10 mouse cellular contexts compared by ENCODE assay signal in the genomic region with DNA sequence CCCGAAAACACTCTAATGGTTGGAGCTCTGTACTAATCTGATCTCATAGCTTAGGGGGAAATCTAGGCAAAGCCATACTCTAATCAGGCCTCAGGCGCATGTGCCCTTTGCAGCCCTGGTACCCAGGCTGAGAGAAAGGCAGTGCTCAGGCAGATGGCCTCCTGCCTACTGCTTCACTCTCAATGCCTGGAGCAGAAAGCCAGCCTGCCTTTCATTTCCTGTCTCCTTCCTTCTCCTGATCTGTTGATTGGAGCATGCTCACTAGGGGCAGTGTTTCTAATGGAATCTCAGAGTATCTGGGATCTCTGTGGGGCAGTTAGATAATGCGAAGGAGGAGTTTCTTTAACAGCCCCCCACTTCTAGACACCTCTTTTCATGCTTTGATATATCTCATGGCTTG. TPM values are rescaled to one million over a fixed set of nuclear protein-coding genes. Genes with fewer than 3 reads are reported as not detected.
DNase-seq lines count a peak whose midpoint lies in the region; ATAC-seq lines count a peak whose summit lies in the region.
"Had no signal": no experiment of that assay in that cellular context is flagged by ENCODE, and none has a peak within 500 bp of the region (broad histone marks: within the 10 kb centered on the region; RNA-seq: fewer than 3 reads in every experiment).

No protein-coding gene starts in this region.

- H3K9me3 ChIP-seq in heart, embryonic 12.5 days (replicated peaks), result no peaks in the 10 kb centered on the region
- no peaks in the 10 kb centered on the region for H3K9me3 ChIP-seq in megakaryocyte, embryonic 14.5 days

- peak overlapping the region; percentile 46 for H3K9ac ChIP-seq in heart, embryonic 12.5 days

- H3K4me1 ChIP-seq in heart, embryonic 12.5 days (replicated peaks), result peaks cover 31% of the 10 kb centered on the region
- peaks cover 77% of the 10 kb centered on the region for H3K4me1 ChIP-seq in megakaryocyte, embryonic 14.5 days

- no peak overlapping the region for H3K4me3 ChIP-seq in heart, embryonic 12.5 days
- peak overlapping the region; percentile 2 for H3K4me3 ChIP-seq in megakaryocyte, embryonic 14.5 days (replicated peaks)

- H3K4me2 ChIP-seq in heart, embryonic 12.5 days, result no peak overlapping the region

- DNase-seq in heart, adult 11 months, result no peak
- DNase-seq in cerebellum, adult 9-11 months, result peak; percentile 66
- DNase-seq in retina, adult 2 months (ENCODE audit: low read depth, low spot score), result peak; percentile 50
- no peak for DNase-seq in urinary bladder, postnatal 36 days (ENCODE audit: low spot score in 2 of 2)
- no peak for DNase-seq in kidney, adult 8-10 months
- DNase-seq: lung, adult 18-20 months had no signal

- 59% methylated on average over 3 of the region's 3 CpGs for WGBS in heart, embryonic 12.5 days

- peak overlapping the region; percentile 76 for H3K27ac ChIP-seq in heart, embryonic 12.5 days (ENCODE audit: poor library complexity, severe bottlenecking)

- H3K27me3 ChIP-seq in heart, embryonic 12.5 days (replicated peaks), result no peaks in the 10 kb centered on the region
- no peaks in the 10 kb centered on the region for H3K27me3 ChIP-seq in megakaryocyte, embryonic 14.5 days (replicated peaks)

- no peak for ATAC-seq in heart, embryonic 12.5 days (ENCODE audit: insufficient number of reproducible peaks, low FRiP score)
- no peak for ATAC-seq in megakaryocyte, adult 5-6 weeks (ENCODE audit: poor library complexity, severe bottlenecking)

- peaks cover 12% of the 10 kb centered on the region; the same call in 1 of the 2 replicates for H3K36me3 ChIP-seq in heart, embryonic 12.5 days
- peaks cover 61% of the 10 kb centered on the region for H3K36me3 ChIP-seq in megakaryocyte, embryonic 14.5 days (replicated peaks; ENCODE audit: low read length)

RNA-seq across cellular contexts. Expression of a gene that starts 13.3 kb away (rescaled TPM):
- 58.0 and 59.2 TPM in 2 replicates for polyA plus RNA-seq in heart, embryonic 12.5 days (2016; fragmentation: Nextera tagmentation; extraction: Ambion mirVana)
- polyA plus RNA-seq in megakaryocyte, embryonic 14.5 days (2012; ENCODE audit: insufficient read depth, low replicate concordance), result 6.7 and 7.5 TPM in 2 replicates
- total RNA-seq in megakaryocyte, adult 5-6 weeks (2015), result 0.51 TPM in 1 of 2 replicates, not detected in the other
- total RNA-seq in megakaryocyte, adult 5-6 weeks (2017), result 0.29 TPM in 1 of 2 replicates, not detected in the other

RNA-seq across cellular contexts. Expression of a gene that starts 28.2 kb away (rescaled TPM):
- polyA plus RNA-seq in heart, embryonic 12.5 days (2016; fragmentation: Nextera tagmentation; extraction: Ambion mirVana), result not detected in 2 replicates
- polyA plus RNA-seq in megakaryocyte, embryonic 14.5 days (2012; ENCODE audit: insufficient read depth, low replicate concordance), result not detected in 2 replicates
- not detected in 2 replicates for total RNA-seq in megakaryocyte, adult 5-6 weeks (2015)
- total RNA-seq in megakaryocyte, adult 5-6 weeks (2017), result not detected in 2 replicates
- polyA plus RNA-seq: neural tube, embryonic 11.5 days had no signal

Comparison
In these comparisons a context has a peak if more than half of its experiments do, and no peak if none do; other contexts are left out.
1. DNase-seq: peak in cerebellum, adult 9-11 months (single experiment) and retina, adult 2 months (single experiment); none in heart, adult 11 months (single experiment), urinary bladder, postnatal 36 days (0 of 2) and kidney, adult 8-10 months (0 of 2).